Mouse (Mus musculus) midbrain, postnatal 0 days (tissue): ENCODE measurements at regions not wholly inside any gene's neighbourhood (a gene's known extent, or its start where the extent isn't known, plus 50 kb on each side); places are given as distances from the start of the nearest gene placed in this dataset.

Experiments used
- ATAC-seq: fragments of 200-750 bp; cut with Nextera tagmentation; 2 replicates; pipeline ENCODE4 v1.8.0; 2017; ENCODE audit warnings: moderate number of reproducible peaks, mild to moderate bottlenecking, moderate TSS enrichment, moderate library complexity; ENCODE audit not compliant: low FRiP score
- DNase-seq: peaks from one replicate; pipeline ENCODE4 v3.0.0-alpha.2; 2015; ENCODE audit warnings: low spot score
- H3K27ac ChIP-seq: fragments of 300-500 bp; sonication (generic); 2 replicates; pipeline ENCODE4 v1.5.1; 2014; ENCODE audit warnings: low read depth, mild to moderate bottlenecking, low read length, mixed read lengths
- H3K27me3 ChIP-seq: fragments of 300-500 bp; sonication (generic); 2 replicates; pipeline ENCODE4 v1.6.1; 2014; ENCODE audit warnings: low read length, control low read depth, mixed read lengths; ENCODE audit not compliant: insufficient read depth
- H3K36me3 ChIP-seq: fragments of 300-500 bp; sonication (generic); 2 replicates; pipeline ENCODE4 v1.6.1; 2014; ENCODE audit warnings: low read length, control low read depth, mixed read lengths; ENCODE audit not compliant: insufficient read depth
- H3K4me1 ChIP-seq: fragments of 300-500 bp; sonication (generic); 2 replicates; pipeline ENCODE4 v1.6.1; 2014; ENCODE audit warnings: mild to moderate bottlenecking, control low read depth, antibody characterized with exemption, low read length, mixed read lengths; ENCODE audit not compliant: insufficient read depth
- H3K4me2 ChIP-seq: fragments of 300-500 bp; sonication (generic); 2 replicates; pipeline ENCODE4 v1.6.1; 2014; ENCODE audit warnings: low read depth, mild to moderate bottlenecking, low read length, mixed read lengths; ENCODE audit not compliant: poor library complexity, severe bottlenecking
- H3K4me3 ChIP-seq: fragments of 300-500 bp; sonication (generic); 2 replicates; pipeline ENCODE4 v1.5.1; 2014; ENCODE audit warnings: low read depth, mild to moderate bottlenecking, low read length, moderate library complexity
- H3K9ac ChIP-seq: fragments of 300-500 bp; sonication (generic); replicated peaks from 2 replicates; pipeline ENCODE4 v1.6.1; 2014; ENCODE audit warnings: mild to moderate bottlenecking, low read length, moderate library complexity, mixed read lengths; ENCODE audit not compliant: poor library complexity, severe bottlenecking
- H3K9me3 ChIP-seq: fragments of 300-500 bp; sonication (generic); 2 replicates; pipeline ENCODE4 v1.6.1; 2016; ENCODE audit warnings: low read length, control low read depth
- CTCF ChIP-seq: IDR thresholded peaks from 2 replicates; pipeline ENCODE4 v1.5.1; 2016; ENCODE audit warnings: antibody characterized with exemption, mild to moderate bottlenecking
- WGBS: fragments of 180-500 bp; shearing (Covaris S2); extraction: QIAGEN DNeasy Blood & Tissue Kit; methylation state at CpG from one replicate; pipeline ENCODE4 v1.1.7; 2014; 5-methylcytosine and 5-hydroxymethylcytosine counted together

DNA sequence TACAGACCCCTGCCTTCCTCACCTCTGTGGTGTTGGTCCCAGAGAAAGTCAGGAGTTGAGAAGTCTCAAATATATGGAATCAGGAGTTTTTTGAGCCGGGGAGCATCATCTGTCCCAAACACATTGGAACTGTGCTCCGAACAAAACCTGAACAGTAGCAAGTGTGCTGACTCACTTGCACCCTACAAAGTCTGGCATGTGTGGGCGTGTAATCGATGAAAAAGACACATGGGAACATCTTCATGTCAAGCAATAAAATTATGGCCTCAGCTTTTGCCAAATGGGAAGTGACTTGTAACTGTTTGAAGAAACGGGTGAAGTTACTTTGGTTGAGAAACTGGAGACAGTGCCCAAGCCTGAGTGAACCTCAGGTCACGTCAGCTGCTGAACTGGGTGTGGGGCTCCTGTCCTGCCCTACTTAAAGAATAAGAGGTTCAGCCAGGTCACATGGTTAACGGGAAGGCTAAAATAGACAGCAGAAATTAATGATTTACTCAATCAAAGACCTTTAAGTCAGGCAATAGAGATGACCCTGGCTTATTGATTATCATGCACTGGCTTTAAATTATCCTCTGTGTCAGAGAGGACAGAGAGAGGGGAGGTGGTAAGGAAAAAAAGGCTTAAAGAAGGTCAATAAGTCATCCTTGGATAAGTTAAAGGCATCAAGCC lies 80.6 kb upstream of the Sel1l start:
- H3K4me2 ChIP-seq, result no peak overlapping the region
- H3K9me3 ChIP-seq, result no peaks in the 10 kb centered on the region
- TF ChIP-seq CTCF, result no peak
- no peak overlapping the region for H3K27ac ChIP-seq
- DNase-seq (no peak), ATAC-seq (no peak)
- H3K4me3 ChIP-seq, result no peak overlapping the region
- 85% methylated on average over 7 of the region's 7 CpGs for WGBS
- H3K9ac ChIP-seq, result no peak overlapping the region
- no peaks in the 10 kb centered on the region for H3K36me3 ChIP-seq
- H3K27me3 ChIP-seq, result no peaks in the 10 kb centered on the region
- no peaks in the 10 kb centered on the region for H3K4me1 ChIP-seq

- 78% methylated on average over 6 of the region's 6 CpGs for WGBS
- DNase-seq, result peak; percentile 29
- no peak overlapping the region for H3K9ac ChIP-seq
- no peaks in the 10 kb centered on the region for H3K27me3 ChIP-seq
- no peaks in the 10 kb centered on the region for H3K9me3 ChIP-seq
- TF ChIP-seq CTCF, result no peak
- no peak for ATAC-seq
- H3K4me3 ChIP-seq, result no peak overlapping the region
- no peak overlapping the region for H3K27ac ChIP-seq
- no peaks in the 10 kb centered on the region for H3K36me3 ChIP-seq
- no peak overlapping the region for H3K4me2 ChIP-seq
- H3K4me1 ChIP-seq, result no peaks in the 10 kb centered on the region
These were observed 78.6 kb upstream of the Sel1l start for GRCm38 (mm10) chr12:91927576-91927975.

- TF ChIP-seq CTCF, result no peak
- Histone ChIP-seq H3K27ac (no peak overlapping the region), H3K36me3 (no peaks in the 10 kb centered on the region), H3K27me3 (no peaks in the 10 kb centered on the region), H3K4me3 (no peak overlapping the region), H3K4me1 (no peaks in the 10 kb centered on the region), H3K9ac (no peak overlapping the region), H3K4me2 (no peak overlapping the region), H3K9me3 (no peaks in the 10 kb centered on the region)
- ATAC-seq (no peak), DNase-seq (no peak)
- WGBS, result 69% methylated on average over 3 of the region's 3 CpGs
These were observed 66.5 kb upstream of the Sel1l start for GRCm38 (mm10) chr12:91915486-91915885.

DNA sequence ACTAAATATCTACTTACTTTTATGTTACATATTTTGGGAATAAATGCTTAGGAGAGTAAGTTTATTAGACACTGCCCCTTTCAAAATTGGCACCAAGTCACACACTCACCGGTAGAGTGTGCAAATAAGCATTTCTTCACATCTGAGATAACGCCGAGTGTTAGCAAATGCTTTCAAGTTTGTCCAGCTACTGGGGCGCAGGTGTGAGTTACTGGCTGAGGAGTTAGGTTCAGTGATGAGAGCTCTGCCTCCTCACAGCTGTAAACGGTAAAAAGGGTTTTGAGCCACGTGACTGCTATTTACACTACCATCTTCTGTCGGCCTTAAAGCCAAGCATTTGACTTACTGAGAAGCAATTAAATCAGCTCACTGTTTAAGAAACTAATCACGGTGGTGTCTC lies 61.6 kb upstream of the Sel1l start:
- H3K4me3 ChIP-seq, result no peak overlapping the region
- no peak overlapping the region for H3K9ac ChIP-seq
- DNase-seq (no peak), ATAC-seq (no peak)
- whole genome bisulfite sequencing, result 76% methylated on average over 8 of the region's 8 CpGs
- TF ChIP-seq CTCF, result no peak
- H3K27ac ChIP-seq, result no peak overlapping the region
- no peaks in the 10 kb centered on the region for H3K4me1 ChIP-seq
- no peaks in the 10 kb centered on the region for H3K9me3 ChIP-seq
- H3K36me3 ChIP-seq, result no peaks in the 10 kb centered on the region
- H3K4me2 ChIP-seq, result no peak overlapping the region
- H3K27me3 ChIP-seq, result no peaks in the 10 kb centered on the region
